Mouse (Mus musculus) retina, embryonic 14.5 days (tissue): ENCODE results near the gene Twist2.

Experiments
- DNase-seq: peaks from one replicate; pipeline ENCODE4 v3.0.0-alpha.2; 2015; ENCODE audit warnings: low spot score

Twist2 gene

GRCm38 (mm10) chr1:91800967-91801843, at the start of gene Twist2:
Twist2 (plus strand) TSS chr1:91801461.
- DNase-seq = peak; percentile 38

GRCm38 (mm10) chr1:91752931-91753330, 48.3 kb upstream of the Twist2 start:
- DNase-seq = no peak

GRCm38 (mm10) chr1:91755102-91755501, 46.2 kb upstream of the Twist2 start:
- peak; percentile 88 for DNase-seq

- no peak for DNase-seq
Measured at GRCm38 (mm10) chr1:91757292-91757691, 44.0 kb upstream of the Twist2 start.

GRCm38 (mm10) chr1:91758143-91758542, 43.1 kb upstream of the Twist2 start:
- no peak for DNase-seq

- peak; percentile 67 for DNase-seq
Measured at GRCm38 (mm10) chr1:91758600-91759515, 42.4 kb upstream of the Twist2 start.

- DNase-seq = no peak
Measured at GRCm38 (mm10) chr1:91760140-91760986, 40.9 kb upstream of the Twist2 start.

- DNase-seq = no peak
Measured at GRCm38 (mm10) chr1:91762528-91763091, 38.7 kb upstream of the Twist2 start.

GRCm38 (mm10) chr1:91770221-91770624, 31.0 kb upstream of the Twist2 start:
- no peak for DNase-seq

GRCm38 (mm10) chr1:91770676-91771075, 30.6 kb upstream of the Twist2 start:
- no peak for DNase-seq

GRCm38 (mm10) chr1:91776928-91777327, 24.3 kb upstream of the Twist2 start:
- DNase-seq = no peak

- DNase-seq = no peak
Measured at GRCm38 (mm10) chr1:91779819-91780218, 21.4 kb upstream of the Twist2 start.

GRCm38 (mm10) chr1:91781182-91781581, 20.1 kb upstream of the Twist2 start:
- no peak for DNase-seq

GRCm38 (mm10) chr1:91784162-91784561, 17.1 kb upstream of the Twist2 start:
- no peak for DNase-seq

- no peak for DNase-seq
Measured at GRCm38 (mm10) chr1:91799323-91799722, 1.9 kb upstream of the Twist2 start.

GRCm38 (mm10) chr1:91800348-91800747, 913 bp upstream of the Twist2 start:
- no peak for DNase-seq

GRCm38 (mm10) chr1:91801844-91802366, 644 bp downstream of the Twist2 start:
- DNase-seq = no peak

- no peak for DNase-seq
Measured at GRCm38 (mm10) chr1:91802406-91803121, 1.3 kb downstream of the Twist2 start.

GRCm38 (mm10) chr1:91803416-91803815, 2.2 kb downstream of the Twist2 start:
- no peak for DNase-seq

GRCm38 (mm10) chr1:91816067-91816466, 14.8 kb downstream of the Twist2 start:
- DNase-seq = no peak

- DNase-seq = no peak
Measured at GRCm38 (mm10) chr1:91816571-91816970, 15.3 kb downstream of the Twist2 start.
